Mouse (Mus musculus) layer of hippocampus, postnatal 25 days (tissue): Measurements from ENCODE around the gene Zfp664. TPM values are rescaled to one million over a fixed set of nuclear protein-coding genes. Genes with fewer than 3 reads are reported as not detected.

Experiments
- total RNA-seq, 2 experiments: library from RNA; stranded (reverse); gene quantifications; 2 replicates each; pipeline ENCODE4 v1.2.3; 2021

Gene Zfp664
- total RNA-seq, 2 experiments from 2014 or later: 60.8 to 68.3 TPM

Other genes with a start within 250 kb of the Zfp664 start
- gene Atp6v0a2, start 234.1 kb upstream of the Zfp664 start, total RNA-seq: 10 to 100 TPM; 53.5 to 68.2 TPM
- under 1 TPM; 0.32 to 0.56 TPM for gene Dnah10, start 137.6 kb upstream of the Zfp664 start, total RNA-seq
- gene Ccdc92, start 267 bp upstream of the Zfp664 start, total RNA-seq: 10 to 100 TPM; 70.7 to 76.3 TPM
- gene Rflna, start 140.5 kb downstream of the Zfp664 start, total RNA-seq: under 1 TPM; 0.37 to 0.80 TPM